Mouse (Mus musculus): Measurements from ENCODE around the gene Dazap1. TPM values are rescaled to one million over a fixed set of nuclear protein-coding genes. Genes with fewer than 3 reads are reported as not detected.

The Dazap1 gene
- polyA plus RNA-seq (2021; fragmentation: Nextera tagmentation), result 3.4 and 7.6 TPM in 2 replicates
- long read RNA-seq, experiment 1, partial matches to known transcripts, result 2 of 6 reads
- long read RNA-seq, experiment 1, other reads (novel, unspliced or antisense), result 1 of 6 reads
- long read RNA-seq, experiment 2, partial matches to known transcripts, result 1 of 8 reads
- long read RNA-seq, experiment 2, other reads (novel, unspliced or antisense), result 7 of 8 reads

GRCm38 (mm10) chr10:80260642-80261584 lies at the start of gene Dazap1, which contains the start of gene Gamt:
Gene Dazap1, plus strand, starts transcription at chr10:80261486.
Gene Gamt, minus strand, starts transcription at chr10:80261012.

GRCm38 (mm10) chr10:80226416-80227165 lies 34.7 kb upstream of the Dazap1 start, which contains the start of gene Mum1:
Gene Mum1, plus strand, starts transcription at chr10:80226434.

GRCm38 (mm10) chr10:80248971-80249640 lies 12.2 kb upstream of the Dazap1 start, which contains the start of gene Ndufs7:
Gene Ndufs7, plus strand, starts transcription at chr10:80249121.

DNA sequence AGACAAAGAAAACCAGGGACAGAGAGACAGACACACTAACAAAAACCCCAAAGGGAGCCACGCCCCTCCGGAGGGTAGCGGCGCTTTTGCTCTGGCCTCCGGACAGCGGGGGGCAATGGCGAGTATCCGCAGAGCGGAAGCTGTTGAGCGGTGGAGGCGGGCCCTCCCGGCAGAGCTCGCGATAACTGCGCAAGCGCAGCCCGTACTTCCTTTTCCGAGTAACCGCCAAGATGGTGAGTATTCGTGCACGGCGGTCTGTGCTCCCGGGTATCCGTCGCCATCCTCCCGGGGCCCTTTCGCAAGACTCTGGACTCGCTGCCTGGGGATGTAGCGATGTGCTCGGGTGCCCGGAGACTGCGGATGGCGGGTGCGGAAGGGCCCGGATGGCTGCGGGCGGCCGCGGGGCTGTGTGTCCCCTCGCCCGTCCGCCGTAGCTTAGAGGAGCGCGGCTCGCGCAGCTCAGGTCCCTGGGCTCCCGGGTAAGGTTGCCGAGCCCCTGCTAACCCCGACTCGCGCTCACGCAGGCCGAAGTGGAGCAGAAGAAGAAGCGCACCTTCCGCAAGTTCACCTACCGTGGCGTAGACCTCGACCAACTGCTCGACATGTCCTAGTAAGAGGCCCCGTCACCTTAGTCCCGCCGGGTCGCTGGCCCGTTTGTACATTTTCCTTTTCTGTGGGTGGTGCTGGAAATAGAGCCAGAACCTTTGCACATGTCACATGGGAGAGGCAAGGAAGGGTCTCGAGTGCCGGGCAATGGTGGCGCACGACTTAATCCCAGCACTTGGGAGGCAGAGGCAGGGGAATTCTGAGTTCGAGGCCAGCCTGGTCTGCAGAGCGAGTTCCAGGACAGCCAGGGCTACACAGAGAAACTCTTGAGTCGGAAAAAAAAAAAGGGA lies 31.2 kb downstream of the Dazap1 start, which contains the start of gene Rps15:
Gene Rps15, plus strand, starts transcription at position 203 of the 896 bp plus-strand sequence.

GRCm38 (mm10) chr10:80295618-80296425 lies 34.5 kb downstream of the Dazap1 start, which contains the start of gene Apc2:
Gene Apc2, plus strand, starts transcription at chr10:80295977.

GRCm38 (mm10) chr10:80320340-80320760 lies 59.1 kb downstream of the Dazap1 start, which contains the start of gene 2310011J03Rik:
Gene 2310011J03Rik, minus strand, starts transcription at chr10:80320537.

DNA sequence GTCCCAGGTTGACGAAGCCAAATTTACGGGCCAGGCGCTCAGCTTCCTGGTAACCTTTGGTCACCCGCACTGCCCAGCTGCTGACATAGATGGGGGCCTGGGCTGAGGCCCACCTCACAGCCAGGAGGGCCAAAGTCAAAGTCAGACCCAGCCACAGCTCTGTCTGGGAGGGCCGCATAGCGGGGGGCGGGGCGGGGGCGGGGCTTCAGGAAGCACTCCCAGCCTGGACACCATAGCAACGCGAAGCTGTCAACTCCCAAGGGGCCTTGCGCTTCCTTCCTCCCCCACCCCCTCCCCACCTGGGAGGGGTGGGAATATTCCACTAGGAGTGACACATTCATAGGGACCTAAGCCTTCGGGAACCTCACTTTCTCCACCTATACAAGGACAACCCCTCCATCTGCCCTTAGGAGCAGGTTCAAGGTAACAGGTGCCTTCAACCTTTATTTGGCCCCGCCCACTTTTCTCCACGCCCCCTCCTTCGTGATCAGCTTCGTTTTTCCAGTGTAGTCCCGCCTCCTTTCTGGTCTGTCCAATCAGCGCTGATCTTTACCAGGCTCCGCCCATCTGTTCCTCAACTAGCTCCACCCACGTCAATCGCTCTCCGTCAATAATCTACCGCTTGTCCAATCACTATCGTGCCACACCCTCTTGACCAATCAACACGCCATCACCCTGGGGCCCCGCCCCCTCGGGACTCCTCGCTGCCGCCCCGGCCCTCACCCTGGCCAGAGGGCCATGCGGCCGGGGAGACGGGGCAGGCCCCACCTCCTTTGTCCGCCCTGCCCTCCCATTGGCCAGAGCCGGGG lies 68.2 kb downstream of the Dazap1 start, which contains the start of the genes Pcsk4 and Reep6:
Gene Pcsk4, minus strand, starts transcription at position 226 of the 809 bp plus-strand sequence.
Gene Reep6, plus strand, starts transcription at position 681 of the 809 bp plus-strand sequence.

Other genes starting within 250 kb of the Dazap1 start
- gene Arhgap45, start 244.8 kb upstream of the Dazap1 start, polyA plus RNA-seq (2021; fragmentation: Nextera tagmentation), result 1.1 and 1.3 TPM in 2 replicates
- 196 and 262 TPM in 2 replicates for gene Polr2e, start 221.7 kb upstream of the Dazap1 start, polyA plus RNA-seq (2021; fragmentation: Nextera tagmentation)
- 1,067 and 1,120 TPM in 2 replicates for gene Gpx4, start 214.3 kb upstream of the Dazap1 start, polyA plus RNA-seq (2021; fragmentation: Nextera tagmentation)
- gene Sbno2, start 155.9 kb upstream of the Dazap1 start, polyA plus RNA-seq (2021; fragmentation: Nextera tagmentation), result 2.7 and 3.4 TPM in 2 replicates
- 13.1 and 20.8 TPM in 2 replicates for gene Stk11, start 145.7 kb upstream of the Dazap1 start, polyA plus RNA-seq (2021; fragmentation: Nextera tagmentation)
- 898 and 915 TPM in 2 replicates for gene Atp5d, start 122.9 kb upstream of the Dazap1 start, polyA plus RNA-seq (2021; fragmentation: Nextera tagmentation)
- gene Cbarp, start 120.7 kb upstream of the Dazap1 start, polyA plus RNA-seq (2021; fragmentation: Nextera tagmentation), result 43.4 and 61.5 TPM in 2 replicates
- 4.7 and 33.2 TPM in 2 replicates for gene Midn, start 113.2 kb upstream of the Dazap1 start, polyA plus RNA-seq (2021; fragmentation: Nextera tagmentation)
- 150 and 175 TPM in 2 replicates for gene Cirbp, start 95.5 kb upstream of the Dazap1 start, polyA plus RNA-seq (2021; fragmentation: Nextera tagmentation)
- gene 1600002K03Rik, start 88.5 kb upstream of the Dazap1 start, polyA plus RNA-seq (2021; fragmentation: Nextera tagmentation), result 10.2 and 10.3 TPM in 2 replicates
- gene Efna2, start 82.0 kb upstream of the Dazap1 start, polyA plus RNA-seq (2021; fragmentation: Nextera tagmentation), result 4.3 and 7.8 TPM in 2 replicates
- 21.6 and 22.7 TPM in 2 replicates for gene Mum1, start 35.1 kb upstream of the Dazap1 start, polyA plus RNA-seq (2021; fragmentation: Nextera tagmentation)
- 803 and 960 TPM in 2 replicates for gene Ndufs7, start 12.4 kb upstream of the Dazap1 start, polyA plus RNA-seq (2021; fragmentation: Nextera tagmentation)
- gene Gamt, start 474 bp upstream of the Dazap1 start, polyA plus RNA-seq (2021; fragmentation: Nextera tagmentation), result 42.8 and 50.7 TPM in 2 replicates
- 2,777 and 3,387 TPM in 2 replicates for gene Rps15, start 31.0 kb downstream of the Dazap1 start, polyA plus RNA-seq (2021; fragmentation: Nextera tagmentation)
- gene Apc2, start 34.5 kb downstream of the Dazap1 start, polyA plus RNA-seq (2021; fragmentation: Nextera tagmentation), result 14.9 and 23.3 TPM in 2 replicates
- gene 2310011J03Rik, start 59.1 kb downstream of the Dazap1 start, polyA plus RNA-seq (2021; fragmentation: Nextera tagmentation), result 45.3 and 52.5 TPM in 2 replicates
- gene Pcsk4, start 68.0 kb downstream of the Dazap1 start, polyA plus RNA-seq (2021; fragmentation: Nextera tagmentation), result 3.7 and 4.3 TPM in 2 replicates
- gene Reep6, start 68.5 kb downstream of the Dazap1 start, polyA plus RNA-seq (2021; fragmentation: Nextera tagmentation), result 8.9 and 10.0 TPM in 2 replicates
- gene Adamtsl5, start 86.9 kb downstream of the Dazap1 start, polyA plus RNA-seq (2021; fragmentation: Nextera tagmentation), result 4.1 and 6.3 TPM in 2 replicates
- gene Plk5, start 95.0 kb downstream of the Dazap1 start, polyA plus RNA-seq (2021; fragmentation: Nextera tagmentation), result 17.5 and 30.6 TPM in 2 replicates
- 2.4 and 2.6 TPM in 2 replicates for gene Mex3d, start 126.2 kb downstream of the Dazap1 start, polyA plus RNA-seq (2021; fragmentation: Nextera tagmentation)
- 40.7 and 66.9 TPM in 2 replicates for gene Mbd3, start 138.1 kb downstream of the Dazap1 start, polyA plus RNA-seq (2021; fragmentation: Nextera tagmentation)
- gene Uqcr11, start 145.3 kb downstream of the Dazap1 start, polyA plus RNA-seq (2021; fragmentation: Nextera tagmentation), result 1,219 and 1,315 TPM in 2 replicates
- gene Tcf3, start 172.2 kb downstream of the Dazap1 start, polyA plus RNA-seq (2021; fragmentation: Nextera tagmentation), result 3.9 and 15.6 TPM in 2 replicates
- not detected in 2 replicates for gene Onecut3, start 233.3 kb downstream of the Dazap1 start, polyA plus RNA-seq (2021; fragmentation: Nextera tagmentation)

Measured in left cerebral cortex, adult 6 months (tissue).